Mouse (Mus musculus): ENCODE results near the gene Zfhx3. TPM values are rescaled to one million over a fixed set of nuclear protein-coding genes. Genes with fewer than 3 reads are reported as not detected.

The Zfhx3 gene
- polyA plus RNA-seq, 1 experiment from 2014 or later = 44.7 TPM

DNA sequence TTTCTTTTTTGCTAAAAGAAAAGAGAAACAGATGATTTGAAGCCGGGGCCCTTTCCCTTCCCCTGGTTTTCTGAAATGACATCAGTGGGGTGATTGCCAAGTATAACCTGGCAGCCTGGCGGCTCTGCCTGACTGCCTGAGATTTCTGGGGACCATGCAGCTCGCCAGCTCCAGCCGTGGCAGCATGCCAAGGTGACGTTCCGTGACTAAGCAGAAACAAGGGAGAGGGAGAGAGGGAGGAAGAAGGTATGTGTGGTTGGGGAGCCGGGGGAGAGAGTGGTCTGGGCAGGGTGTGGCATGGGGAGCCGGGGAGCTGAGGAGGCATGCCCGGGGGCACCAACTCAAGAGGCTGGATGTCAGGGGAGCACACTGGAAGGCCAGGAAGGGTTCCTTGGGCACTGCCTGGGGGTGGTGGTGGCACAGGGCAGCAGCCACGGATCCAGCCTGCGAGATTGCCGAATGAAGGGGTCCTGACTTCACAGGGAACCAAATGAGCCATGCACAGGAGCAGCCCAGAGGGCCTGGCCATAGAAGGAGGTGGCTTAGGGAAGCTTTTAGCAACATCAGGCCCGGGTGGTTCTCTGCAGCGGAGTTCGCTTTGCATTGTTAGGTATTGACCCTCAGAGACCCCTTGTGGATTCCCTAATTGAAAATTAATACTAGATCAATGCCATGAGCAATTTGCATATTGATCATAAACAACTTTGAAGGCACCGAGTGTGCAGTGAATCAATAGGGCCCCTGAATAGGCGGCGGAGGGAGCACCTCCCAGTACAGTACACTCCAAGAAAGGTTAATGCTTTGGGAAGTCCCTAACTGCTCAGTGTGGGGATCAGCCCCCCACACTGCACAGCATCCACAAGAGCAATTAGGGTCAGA is 954.3 kb downstream of the Zfhx3 start:
- Histone ChIP-seq H3K4me3 (ENCODE audit: low read depth, low read length) (no peak overlapping the region), H3K27ac (ENCODE audit: low read length) (peak overlapping the region; percentile 66), H3K4me2 (ENCODE audit: low read length) (no peak overlapping the region), H3K4me1 (ENCODE audit: control insufficient read depth, insufficient read depth, low read length) (peaks cover 51% of the 10 kb centered on the region), H3K27me3 (ENCODE audit: control insufficient read depth, insufficient read depth, low read depth, low read length) (no peaks in the 10 kb centered on the region), H3K9me3 (replicated peaks; ENCODE audit: control insufficient read depth, low read length, poor library complexity, severe bottlenecking) (no peaks in the 10 kb centered on the region), H3K9ac (ENCODE audit: low read depth, low read length) (no peak overlapping the region), H3K36me3 (ENCODE audit: control insufficient read depth, insufficient read depth, low read length) (no peaks in the 10 kb centered on the region; the same call in 1 of the 2 replicates)
- ATAC-seq = peak; percentile 41; the same call in 1 of the 2 replicates
- 25% methylated on average over 18 of the region's 18 CpGs for WGBS

DNA sequence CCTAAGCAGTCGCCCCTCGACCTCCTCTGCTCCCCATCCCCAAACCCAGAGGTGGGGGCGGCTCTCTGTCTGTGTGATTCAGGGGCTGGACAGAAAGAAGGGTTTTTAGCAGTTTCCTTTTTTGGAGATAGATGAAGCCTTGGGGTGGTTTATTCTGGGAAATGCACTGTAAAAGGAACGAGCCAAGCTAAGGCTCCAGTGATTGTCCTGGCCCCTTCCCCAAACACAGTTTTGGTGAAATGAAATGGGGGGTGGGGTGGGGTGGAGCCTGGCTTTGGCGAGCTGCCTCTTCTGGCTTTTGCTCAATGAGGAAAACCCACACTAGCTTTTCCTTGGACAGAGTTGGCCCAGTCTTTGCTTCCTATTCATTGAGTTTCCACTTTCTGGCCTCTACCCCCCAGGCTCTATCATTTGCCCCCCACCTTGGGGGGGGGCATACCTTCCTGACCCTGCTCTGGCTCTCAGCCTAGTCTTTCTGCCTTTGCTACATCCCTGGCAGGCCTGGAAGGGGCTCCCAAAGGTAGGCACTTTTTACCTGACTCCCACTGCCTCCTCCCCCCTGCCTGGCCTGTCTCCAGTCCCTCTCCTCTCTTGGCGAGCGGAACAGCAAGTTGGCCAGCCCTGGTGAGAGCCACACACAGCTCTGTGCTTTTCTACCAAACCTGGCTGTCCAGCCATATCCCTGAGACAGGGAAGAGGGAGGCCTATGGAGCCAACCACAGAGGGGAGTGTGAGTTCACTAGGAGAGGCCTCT is 955.1 kb downstream of the Zfhx3 start:
- no peak overlapping the region for H3K4me2 ChIP-seq (ENCODE audit: low read length)
- no peak overlapping the region for H3K4me3 ChIP-seq (ENCODE audit: low read depth, low read length)
- no peaks in the 10 kb centered on the region for H3K9me3 ChIP-seq (replicated peaks; ENCODE audit: control insufficient read depth, low read length, poor library complexity, severe bottlenecking)
- H3K36me3 ChIP-seq (ENCODE audit: control insufficient read depth, insufficient read depth, low read length) = no peaks in the 10 kb centered on the region; the same call in 1 of the 2 replicates
- peaks cover 51% of the 10 kb centered on the region for H3K4me1 ChIP-seq (ENCODE audit: control insufficient read depth, insufficient read depth, low read length)
- no peaks in the 10 kb centered on the region for H3K27me3 ChIP-seq (ENCODE audit: control insufficient read depth, insufficient read depth, low read depth, low read length)
- 51% methylated on average over 7 of the region's 7 CpGs for WGBS
- no peak for ATAC-seq
- no peak overlapping the region for H3K9ac ChIP-seq (ENCODE audit: low read depth, low read length)
- H3K27ac ChIP-seq (ENCODE audit: low read length) = peak overlapping the region; percentile 23

DNA sequence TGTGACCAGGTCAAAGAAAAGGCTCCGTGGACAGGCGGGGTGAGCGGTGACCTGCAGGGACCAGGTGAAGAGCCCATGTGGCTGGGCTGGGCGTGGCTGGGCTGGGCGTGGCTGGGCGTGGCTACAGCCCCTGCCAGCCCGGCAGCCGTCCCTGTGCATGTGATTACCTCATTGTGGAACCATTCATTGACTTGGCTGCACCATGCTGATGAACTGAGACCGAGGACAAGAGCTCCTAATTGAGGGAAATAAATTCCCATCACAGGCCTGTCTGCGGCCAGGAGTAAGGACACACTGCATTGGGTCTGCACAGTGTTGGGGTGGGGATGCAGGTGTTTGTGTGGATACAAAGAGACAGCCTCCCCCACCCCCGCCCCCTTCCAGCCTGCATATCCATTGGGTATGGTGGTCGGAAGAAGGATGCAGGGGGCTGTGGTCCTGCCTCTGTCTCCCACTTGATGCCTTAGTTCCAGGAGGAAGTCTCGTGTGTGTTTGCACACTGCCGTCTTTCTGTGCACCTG is 956.9 kb downstream of the Zfhx3 start:
- 67% methylated on average over 14 of the region's 14 CpGs for WGBS
- ATAC-seq = no peak
- Histone ChIP-seq H3K27me3 (ENCODE audit: control insufficient read depth, insufficient read depth, low read depth, low read length) (no peaks in the 10 kb centered on the region), H3K9ac (ENCODE audit: low read depth, low read length) (no peak overlapping the region), H3K4me1 (ENCODE audit: control insufficient read depth, insufficient read depth, low read length) (peaks cover 66% of the 10 kb centered on the region), H3K4me3 (ENCODE audit: low read depth, low read length) (no peak overlapping the region), H3K27ac (ENCODE audit: low read length) (peak overlapping the region; percentile 26; the same call in 1 of the 2 replicates), H3K36me3 (ENCODE audit: control insufficient read depth, insufficient read depth, low read length) (no peaks in the 10 kb centered on the region; the same call in 1 of the 2 replicates), H3K9me3 (replicated peaks; ENCODE audit: control insufficient read depth, low read length, poor library complexity, severe bottlenecking) (no peaks in the 10 kb centered on the region), H3K4me2 (ENCODE audit: low read length) (no peak overlapping the region)

DNA sequence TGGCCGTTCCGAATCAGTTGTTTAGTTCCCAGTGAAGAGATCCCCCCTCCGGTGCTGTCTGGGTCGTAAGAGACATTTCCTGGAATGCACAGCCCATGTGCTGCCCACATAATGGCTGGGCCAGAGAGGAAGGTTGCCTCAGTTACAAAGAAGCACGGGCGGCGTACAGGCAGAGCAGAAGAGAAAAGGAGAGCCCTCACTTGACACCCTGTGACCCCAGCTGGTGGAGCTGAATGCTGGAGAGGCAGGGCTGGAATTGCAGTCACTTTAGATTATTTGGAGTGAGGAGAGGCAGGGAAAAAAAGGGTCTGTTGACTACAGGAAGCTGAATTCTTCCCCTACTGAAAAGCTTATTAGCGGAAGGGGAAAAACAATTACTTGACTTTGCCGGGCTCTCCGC is 958.1 kb downstream of the Zfhx3 start:
- peaks cover 77% of the 10 kb centered on the region for H3K4me1 ChIP-seq (ENCODE audit: control insufficient read depth, insufficient read depth, low read length)
- peak overlapping the region; percentile 65 for H3K27ac ChIP-seq (ENCODE audit: low read length)
- H3K4me2 ChIP-seq (ENCODE audit: low read length) = peak overlapping the region; percentile 12; the same call in 1 of the 2 replicates

DNA sequence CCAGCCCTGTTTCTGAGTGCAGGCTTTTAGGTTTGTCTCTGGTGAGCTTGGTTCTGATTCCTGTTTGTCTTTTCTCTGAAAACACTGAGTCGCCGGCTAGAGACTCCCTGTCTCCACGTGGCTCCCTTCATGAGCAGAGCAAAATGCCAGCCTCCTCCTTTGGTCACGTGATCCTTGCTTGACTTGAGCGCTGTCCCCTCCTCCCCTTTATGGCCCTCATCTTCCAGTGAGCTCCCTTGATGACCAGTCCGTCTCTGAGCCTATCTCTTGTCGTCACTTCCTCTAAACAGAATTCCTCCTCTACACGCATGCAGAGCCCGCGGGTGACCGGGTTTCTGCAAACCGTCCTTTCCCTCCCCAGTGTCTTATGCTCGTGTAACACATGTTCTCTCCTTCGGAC is 958.8 kb downstream of the Zfhx3 start:
- Histone ChIP-seq H3K27ac (ENCODE audit: low read length) (peak overlapping the region; percentile 47; the same call in 1 of the 2 replicates), H3K9me3 (replicated peaks; ENCODE audit: control insufficient read depth, low read length, poor library complexity, severe bottlenecking) (no peaks in the 10 kb centered on the region), H3K4me2 (ENCODE audit: low read length) (0 out of 2 replicates have a peak overlapping the region, but pooled peaks have one; percentile 0), H3K4me1 (ENCODE audit: control insufficient read depth, insufficient read depth, low read length) (peaks cover 76% of the 10 kb centered on the region), H3K4me3 (ENCODE audit: low read depth, low read length) (no peak overlapping the region), H3K27me3 (ENCODE audit: control insufficient read depth, insufficient read depth, low read depth, low read length) (no peaks in the 10 kb centered on the region), H3K9ac (ENCODE audit: low read depth, low read length) (no peak overlapping the region), H3K36me3 (ENCODE audit: control insufficient read depth, insufficient read depth, low read length) (no peaks in the 10 kb centered on the region)
- no peak for ATAC-seq
- WGBS = 57% methylated on average over 14 of the region's 14 CpGs

More for the DNA sequence above, 958.1 kb downstream of the Zfhx3 start:
- Histone ChIP-seq H3K9ac (ENCODE audit: low read depth, low read length) (0 out of 2 replicates have a peak overlapping the region, but pooled peaks have one; percentile 4), H3K9me3 (replicated peaks; ENCODE audit: control insufficient read depth, low read length, poor library complexity, severe bottlenecking) (no peaks in the 10 kb centered on the region), H3K27me3 (ENCODE audit: control insufficient read depth, insufficient read depth, low read depth, low read length) (no peaks in the 10 kb centered on the region), H3K36me3 (ENCODE audit: control insufficient read depth, insufficient read depth, low read length) (no peaks in the 10 kb centered on the region; the same call in 1 of the 2 replicates), H3K4me3 (ENCODE audit: low read depth, low read length) (no peak overlapping the region)
- no peak for ATAC-seq
- 15% methylated on average over 10 of the region's 10 CpGs for WGBS

DNA sequence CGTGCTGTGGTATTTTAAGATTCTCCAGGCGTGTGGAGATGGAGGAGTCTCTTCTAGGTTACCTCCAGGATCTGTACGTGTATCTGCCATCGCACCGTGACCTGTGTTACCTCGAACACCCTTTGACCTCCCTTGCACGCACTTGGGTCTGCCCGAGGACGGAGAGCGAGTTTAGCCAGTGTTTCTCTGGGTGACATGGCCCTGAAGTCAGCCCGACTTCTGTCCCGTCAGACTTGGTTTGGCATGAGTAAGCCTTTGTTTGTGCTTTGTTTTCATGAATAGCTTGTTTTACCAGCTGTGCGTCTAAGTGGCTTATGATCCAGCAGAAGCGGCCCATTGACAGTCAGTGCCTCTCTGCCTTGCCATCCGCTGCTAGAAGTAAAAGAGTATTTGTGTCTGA is 961.1 kb downstream of the Zfhx3 start:
- Histone ChIP-seq H3K4me2 (ENCODE audit: low read length) (no peak overlapping the region), H3K4me3 (ENCODE audit: low read depth, low read length) (no peak overlapping the region), H3K36me3 (ENCODE audit: control insufficient read depth, insufficient read depth, low read length) (no peaks in the 10 kb centered on the region), H3K27ac (ENCODE audit: low read length) (peak overlapping the region; percentile 40), H3K9me3 (replicated peaks; ENCODE audit: control insufficient read depth, low read length, poor library complexity, severe bottlenecking) (no peaks in the 10 kb centered on the region), H3K9ac (ENCODE audit: low read depth, low read length) (no peak overlapping the region), H3K27me3 (ENCODE audit: control insufficient read depth, insufficient read depth, low read depth, low read length) (no peaks in the 10 kb centered on the region), H3K4me1 (ENCODE audit: control insufficient read depth, insufficient read depth, low read length) (peaks cover 77% of the 10 kb centered on the region)
- ATAC-seq = no peak
- WGBS = 46% methylated on average over 15 of the region's 15 CpGs

DNA sequence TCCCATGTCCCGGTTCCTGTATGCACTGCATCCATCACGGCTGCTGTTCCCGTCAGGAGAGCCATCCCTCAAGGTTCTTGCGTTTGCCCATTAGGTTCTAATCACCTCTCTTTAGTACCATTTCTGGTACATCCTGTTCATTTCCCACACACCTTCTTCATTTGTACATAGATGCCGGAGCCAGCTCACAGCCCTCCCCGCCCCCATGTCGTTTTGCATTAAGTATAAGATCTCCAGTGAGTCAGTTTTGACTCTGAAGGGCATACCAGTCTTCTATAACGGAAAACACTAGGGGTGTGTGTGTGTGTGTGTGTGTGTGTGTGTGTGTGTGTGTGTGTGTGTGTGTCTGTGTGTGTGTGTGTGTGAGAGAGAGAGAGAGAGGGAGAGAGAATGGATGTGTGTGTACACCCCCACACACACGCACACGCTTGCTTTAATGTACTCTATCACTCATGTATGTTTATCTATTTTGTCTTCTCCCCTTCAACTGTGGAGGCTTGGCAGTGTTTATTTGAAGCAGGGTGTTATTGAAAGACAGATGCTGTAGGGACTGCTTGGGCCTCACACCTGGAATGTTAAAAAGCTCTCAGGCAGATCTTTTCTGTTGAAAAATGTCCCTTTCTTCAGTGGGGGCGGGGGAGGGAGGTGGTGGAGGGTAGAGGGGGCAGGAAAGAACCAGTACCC is 962.0 kb downstream of the Zfhx3 start:
- peaks cover 79% of the 10 kb centered on the region for H3K4me1 ChIP-seq (ENCODE audit: control insufficient read depth, insufficient read depth, low read length)
- peak overlapping the region; percentile 80 for H3K27ac ChIP-seq (ENCODE audit: low read length)
- H3K9ac ChIP-seq (ENCODE audit: low read depth, low read length) = 0 out of 2 replicates have a peak overlapping the region, but pooled peaks have one; percentile 22
- ATAC-seq = no peak
- no peaks in the 10 kb centered on the region for H3K36me3 ChIP-seq (ENCODE audit: control insufficient read depth, insufficient read depth, low read length)
- no peak overlapping the region for H3K4me2 ChIP-seq (ENCODE audit: low read length)
- 58% methylated on average over 11 of the region's 11 CpGs for WGBS
- H3K9me3 ChIP-seq (replicated peaks; ENCODE audit: control insufficient read depth, low read length, poor library complexity, severe bottlenecking) = no peaks in the 10 kb centered on the region
- H3K27me3 ChIP-seq (ENCODE audit: control insufficient read depth, insufficient read depth, low read depth, low read length) = no peaks in the 10 kb centered on the region
- H3K4me3 ChIP-seq (ENCODE audit: low read depth, low read length) = no peak overlapping the region

DNA sequence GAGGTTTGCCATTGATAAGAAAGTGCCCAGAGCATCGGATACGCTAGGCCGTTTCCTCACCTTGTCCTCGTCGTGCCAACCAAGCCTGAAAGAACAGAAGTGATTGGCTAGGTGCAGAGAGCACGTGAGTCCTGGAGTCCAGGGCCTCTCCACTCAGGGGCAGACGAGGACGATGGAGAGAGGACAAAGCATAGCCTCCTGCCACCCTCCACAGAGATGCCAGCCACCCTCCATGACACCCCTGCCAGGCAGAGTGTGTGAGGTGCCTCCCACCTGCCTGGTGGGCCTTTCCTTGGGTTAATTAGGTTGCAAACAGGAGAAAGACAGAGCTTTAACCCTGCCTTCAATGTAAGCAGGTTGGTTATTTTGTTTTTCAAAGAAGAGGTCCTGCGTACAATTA is 965.6 kb downstream of the Zfhx3 start:
- Histone ChIP-seq H3K27ac (ENCODE audit: low read length) (peak overlapping the region; percentile 89), H3K4me1 (ENCODE audit: control insufficient read depth, insufficient read depth, low read length) (peaks cover 68% of the 10 kb centered on the region), H3K27me3 (ENCODE audit: control insufficient read depth, insufficient read depth, low read depth, low read length) (no peaks in the 10 kb centered on the region), H3K9me3 (replicated peaks; ENCODE audit: control insufficient read depth, low read length, poor library complexity, severe bottlenecking) (no peaks in the 10 kb centered on the region), H3K36me3 (ENCODE audit: control insufficient read depth, insufficient read depth, low read length) (no peaks in the 10 kb centered on the region), H3K9ac (ENCODE audit: low read depth, low read length) (0 out of 2 replicates have a peak overlapping the region, but pooled peaks have one; percentile 26), H3K4me2 (ENCODE audit: low read length) (no peak overlapping the region), H3K4me3 (ENCODE audit: low read depth, low read length) (no peak overlapping the region)
- ATAC-seq = 0 out of 2 replicates have a peak, but pooled peaks have one; percentile 36
- 35% methylated on average over 9 of the region's 9 CpGs for WGBS

All from midbrain, embryonic 16.5 days (tissue).